Mouse (Mus musculus) layer of hippocampus, adult 11-12 months (tissue): Measurements from ENCODE around the gene Jsrp1.

Experiments
- DNase-seq: peaks from one replicate; pipeline ENCODE4 v3.0.0; 2022; ENCODE audit warnings: low spot score

Jsrp1 gene

DNA sequence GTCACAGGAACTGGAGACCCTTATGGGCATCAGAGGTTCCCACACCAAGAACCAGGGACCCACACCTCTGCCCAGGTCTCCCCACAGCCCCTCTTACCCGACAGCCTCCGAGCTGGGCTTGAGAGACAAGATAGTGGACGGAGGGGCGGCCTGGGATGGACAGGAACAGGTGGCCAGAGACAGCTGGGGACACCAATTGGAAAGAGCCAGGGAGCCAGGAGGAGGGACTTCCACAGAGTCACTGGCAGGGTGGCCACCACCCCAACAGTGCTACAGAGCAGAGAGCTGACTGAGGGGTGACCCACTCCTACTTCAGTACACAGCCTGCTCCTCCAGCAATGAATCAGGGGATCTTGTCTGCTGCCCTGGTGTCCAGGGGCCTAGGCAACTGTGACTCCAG is at the start of gene Jsrp1:
Gene Jsrp1, minus strand, starts transcription at position 133 of the 400 bp plus-strand sequence.
- no peak for DNase-seq

GRCm38 (mm10) chr10:80862305-80862704 is 49.0 kb upstream of the Jsrp1 start:
- DNase-seq: no peak

DNA sequence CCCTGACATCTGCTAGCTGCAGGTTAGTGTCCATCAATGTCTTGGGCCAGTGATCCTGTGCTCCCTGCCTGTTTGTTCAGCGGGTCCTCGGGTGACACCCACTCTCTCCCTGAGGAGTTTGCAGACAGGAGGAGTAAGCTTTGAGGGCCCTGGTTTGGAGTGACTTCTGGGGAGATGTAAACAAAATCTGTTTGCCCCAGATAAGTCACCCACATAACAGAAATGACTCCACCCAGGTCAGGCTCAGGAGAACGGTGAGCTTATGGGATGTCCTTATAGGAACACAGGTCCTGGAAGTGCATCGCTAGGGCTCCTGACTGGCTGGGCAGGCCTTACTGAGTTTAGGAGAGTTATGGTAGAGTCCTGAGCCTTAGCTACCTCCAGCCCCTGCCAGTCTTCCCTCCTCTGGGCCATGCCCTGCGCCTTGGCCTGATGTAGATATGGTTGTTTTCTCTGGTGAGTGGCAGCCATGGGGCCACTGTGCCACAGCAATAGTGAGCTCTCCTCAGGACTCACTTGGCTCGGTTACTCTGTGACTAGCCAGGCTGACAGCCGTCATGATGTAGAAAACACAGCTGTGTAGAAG is 45.1 kb upstream of the Jsrp1 start:
- DNase-seq: no peak

DNA sequence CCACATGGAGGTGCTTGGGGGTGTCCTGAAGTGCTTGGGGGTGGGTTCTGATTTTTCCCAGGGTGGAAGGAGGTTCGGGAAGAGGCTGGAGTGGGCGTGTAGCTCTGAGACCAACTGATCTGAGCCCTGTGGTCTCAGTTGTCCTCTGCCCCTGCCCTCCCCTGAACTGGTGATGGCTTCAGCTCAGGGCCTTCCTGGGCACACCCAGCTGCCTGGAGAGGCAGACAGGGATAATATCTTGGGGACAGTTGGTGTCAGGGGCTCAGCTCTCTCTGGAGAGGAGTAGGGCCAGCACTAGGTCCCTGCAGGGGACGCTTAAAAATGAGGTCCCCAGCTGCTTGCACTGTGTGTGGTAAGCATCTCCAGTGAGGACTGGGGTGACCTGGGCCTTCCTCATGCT is 44.5 kb upstream of the Jsrp1 start:
- DNase-seq: no peak

DNA sequence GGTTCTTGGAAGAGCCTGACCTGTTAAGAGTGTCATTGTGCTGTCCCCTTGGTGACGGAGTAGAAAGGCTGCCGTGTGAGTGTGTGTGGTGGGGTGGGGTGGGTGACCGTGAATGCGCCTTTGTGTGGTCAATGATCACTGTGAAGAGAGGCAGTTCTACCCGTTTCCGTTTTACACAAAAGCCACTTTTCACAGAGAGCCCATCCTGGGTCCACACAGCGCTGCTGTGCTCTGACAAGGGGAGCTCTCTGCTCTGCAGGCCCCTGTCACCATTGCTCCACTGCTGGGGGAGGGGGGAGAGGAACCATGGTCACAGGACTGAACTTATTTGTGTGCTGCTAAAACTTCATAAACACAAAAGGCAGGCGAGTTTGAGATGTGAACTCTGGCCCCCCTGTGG is 44.1 kb upstream of the Jsrp1 start:
- peak; percentile 52 for DNase-seq

DNA sequence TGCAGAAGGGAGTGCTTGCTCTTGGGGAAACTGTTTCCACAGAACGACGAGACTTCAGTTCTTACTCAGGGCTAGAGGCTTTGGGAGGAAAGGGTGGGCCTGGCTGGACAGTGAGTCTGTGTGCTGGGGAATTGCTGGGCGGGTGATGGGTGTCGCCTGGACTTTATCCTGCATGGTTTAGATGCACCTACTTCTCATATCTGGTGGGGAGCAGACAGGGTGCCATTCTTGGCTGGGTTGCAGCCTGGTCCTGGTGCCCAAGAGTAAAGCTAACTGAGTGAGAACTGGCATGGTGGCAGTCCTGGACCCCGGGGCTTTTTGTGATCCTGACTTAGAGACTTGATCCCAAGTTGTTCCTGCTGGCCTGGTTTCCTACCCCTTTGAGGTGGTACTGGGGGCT is 43.6 kb upstream of the Jsrp1 start:
- DNase-seq: no peak

DNA sequence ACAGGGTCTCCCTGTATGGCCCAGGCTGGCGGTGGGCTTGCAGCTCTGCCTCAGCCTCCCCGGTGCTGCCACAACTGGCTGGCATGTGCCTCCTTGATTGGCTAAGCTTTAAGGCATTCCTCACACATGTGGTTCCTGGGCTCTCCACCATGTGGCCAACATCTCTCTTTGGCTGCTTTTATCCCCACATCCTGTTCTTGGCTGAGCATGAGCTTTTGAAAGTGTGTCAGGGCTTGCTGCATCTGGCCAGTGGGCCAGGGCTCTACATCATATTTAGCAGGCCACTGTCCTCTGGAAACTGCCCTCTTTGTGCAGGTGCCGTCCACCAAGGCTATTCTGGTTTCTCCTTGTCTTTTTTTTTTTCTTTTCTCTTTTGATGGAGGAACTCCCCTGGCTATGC is 43.0 kb upstream of the Jsrp1 start:
- DNase-seq: no peak

- DNase-seq: no peak
These were observed 42.4 kb upstream of the Jsrp1 start for GRCm38 (mm10) chr10:80855749-80856073.

GRCm38 (mm10) chr10:80854913-80855748 is 41.8 kb upstream of the Jsrp1 start, which contains the start of the genes Lsm7 and Sppl2b:
Gene Lsm7 (minus strand): TSS chr10:80855209.
Gene Sppl2b (plus strand): TSS chr10:80855275.
- peak; percentile 96 for DNase-seq

- no peak for DNase-seq
These were observed 35.3 kb upstream of the Jsrp1 start for GRCm38 (mm10) chr10:80848571-80848970.

DNA sequence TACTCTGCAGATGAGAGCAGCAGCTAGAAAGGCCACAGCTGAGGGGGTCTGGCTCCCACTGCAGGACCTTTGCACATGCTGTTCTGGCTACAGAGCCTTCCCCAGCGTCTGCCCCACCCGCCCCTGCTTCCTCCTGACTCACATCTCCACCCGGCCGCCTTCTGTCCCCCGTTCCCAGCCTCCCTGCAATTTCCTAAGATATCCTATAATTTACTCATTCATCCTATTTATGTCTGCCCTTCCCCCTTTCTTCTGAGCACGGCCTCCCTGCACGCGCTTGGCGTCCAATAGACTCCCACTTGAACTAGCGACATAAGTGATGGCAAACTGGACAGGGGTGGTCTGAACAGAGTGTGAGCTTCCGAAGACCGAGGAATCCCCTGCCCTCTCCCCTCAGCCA is 32.4 kb upstream of the Jsrp1 start:
- no peak for DNase-seq

DNA sequence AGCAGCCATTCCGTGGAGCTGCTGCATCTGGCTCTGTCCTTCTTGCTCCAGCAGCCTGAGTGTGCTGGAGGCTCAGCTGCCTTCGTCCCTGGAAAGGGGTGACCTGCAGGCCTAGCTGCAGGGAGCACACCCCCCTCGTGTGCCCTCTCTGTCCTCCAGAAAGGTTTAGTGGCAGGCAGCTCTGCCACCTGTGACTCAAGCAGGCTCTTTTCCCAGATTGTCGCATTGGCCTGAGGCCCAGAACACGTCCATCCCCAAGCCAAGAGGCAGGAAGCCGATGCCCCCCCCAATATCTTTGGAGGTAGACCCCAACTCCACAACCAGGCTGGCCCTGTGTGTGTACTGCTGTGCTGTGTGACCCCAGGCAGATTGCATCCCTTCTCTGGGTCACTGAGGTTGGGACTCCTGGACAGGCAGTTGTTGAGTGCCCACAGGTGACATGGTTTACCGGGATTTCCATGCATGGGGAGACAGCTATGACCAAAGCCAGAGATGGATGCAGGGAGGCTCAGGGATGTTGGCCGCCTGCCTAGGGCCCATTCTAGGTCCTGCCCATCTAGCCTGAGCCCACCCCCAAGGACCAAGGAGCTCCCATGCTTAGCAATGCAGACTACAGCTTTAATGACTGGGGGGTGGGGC is 31.9 kb upstream of the Jsrp1 start:
- no peak for DNase-seq

- peak; percentile 60 for DNase-seq
These were observed 30.7 kb upstream of the Jsrp1 start, which contains the start of gene Lingo3 for GRCm38 (mm10) chr10:80843931-80844547. Gene Lingo3 (minus strand): TSS chr10:80844039.

DNA sequence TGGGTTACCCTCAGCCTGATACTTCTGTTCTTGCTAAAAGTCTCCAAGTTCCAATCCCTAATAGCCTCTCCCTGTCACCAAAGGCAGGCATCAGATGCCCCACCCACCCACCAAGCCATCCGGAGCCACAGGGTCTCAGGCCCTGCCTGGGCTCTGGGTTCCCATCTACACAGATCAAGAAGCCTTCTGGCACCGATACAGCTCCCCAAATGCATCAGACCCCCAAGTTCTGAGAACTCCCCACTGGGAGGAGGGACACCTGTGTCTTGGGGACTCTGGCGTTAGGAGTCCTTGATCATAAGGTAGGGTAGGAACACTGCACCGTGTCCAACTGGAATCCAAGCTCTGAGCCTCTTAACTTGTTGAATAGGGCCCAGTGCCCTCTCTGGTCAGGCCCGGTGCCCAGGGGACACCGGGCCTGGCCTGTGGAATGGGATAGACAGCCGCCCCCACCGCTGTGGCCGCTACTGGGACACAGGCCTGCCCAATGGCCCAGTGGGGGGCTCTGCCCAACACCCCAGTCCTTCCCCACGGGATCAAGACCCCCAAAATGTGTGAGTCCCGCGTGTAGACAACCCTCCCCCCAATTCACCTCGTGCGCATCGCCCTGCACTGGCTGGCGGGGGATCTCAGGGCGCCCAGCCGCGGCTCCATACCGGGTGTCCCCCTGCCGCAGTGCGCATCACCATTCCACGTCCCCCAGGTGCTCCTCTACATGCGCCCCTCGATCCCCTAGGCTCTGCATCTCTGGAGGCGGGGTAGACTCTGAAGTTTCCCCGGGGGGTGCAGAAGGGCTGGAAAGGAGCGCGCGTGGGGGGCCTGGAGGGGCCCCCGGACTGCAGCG is 30.0 kb upstream of the Jsrp1 start:
- DNase-seq: no peak

DNA sequence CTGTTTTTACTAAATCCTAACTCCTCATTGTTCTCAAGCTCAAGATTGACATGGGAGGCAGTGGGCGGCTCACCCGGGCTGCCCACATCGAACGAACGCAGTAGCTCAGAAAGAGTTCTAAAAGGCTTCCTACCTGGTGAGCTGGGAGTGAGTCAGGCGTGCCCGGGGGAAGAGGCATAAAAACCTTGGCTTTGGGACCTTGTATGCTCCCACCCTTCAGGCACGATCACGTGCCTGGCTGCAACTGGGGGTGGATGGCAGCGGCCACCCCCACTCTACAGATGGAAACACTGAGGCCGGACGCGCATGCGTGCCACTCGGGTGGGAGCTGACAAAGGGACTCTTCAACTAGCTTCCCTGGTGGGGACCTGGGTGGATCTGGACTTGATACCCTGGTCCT is 29.0 kb upstream of the Jsrp1 start:
- no peak for DNase-seq

- DNase-seq: no peak
These were observed 28.4 kb upstream of the Jsrp1 start for GRCm38 (mm10) chr10:80841685-80842084.

DNA sequence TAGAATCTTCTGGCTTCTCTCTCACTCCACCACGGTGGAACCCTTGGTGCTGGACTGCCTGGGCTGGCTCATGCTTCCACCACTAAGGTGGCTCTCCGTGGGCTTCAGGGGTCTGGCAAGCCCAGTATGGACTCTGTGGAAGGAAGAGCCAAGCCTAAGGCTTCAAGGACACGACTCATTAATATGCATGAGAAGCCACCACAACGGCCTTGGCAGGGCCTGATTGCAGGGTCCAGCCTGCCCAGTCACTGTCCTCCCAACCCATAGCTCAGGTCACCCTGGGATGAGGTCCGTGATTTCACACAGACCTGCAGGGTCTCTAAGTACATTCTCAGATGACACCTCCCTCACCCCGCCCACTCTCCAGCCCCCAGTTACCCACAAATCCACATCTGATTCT is 26.6 kb upstream of the Jsrp1 start:
- no peak for DNase-seq

GRCm38 (mm10) chr10:80838346-80838912 is 25.1 kb upstream of the Jsrp1 start:
- no peak for DNase-seq

- no peak for DNase-seq
These were observed 24.5 kb upstream of the Jsrp1 start for GRCm38 (mm10) chr10:80837827-80838226.

GRCm38 (mm10) chr10:80836949-80837379 is 23.7 kb upstream of the Jsrp1 start:
- DNase-seq: no peak

DNA sequence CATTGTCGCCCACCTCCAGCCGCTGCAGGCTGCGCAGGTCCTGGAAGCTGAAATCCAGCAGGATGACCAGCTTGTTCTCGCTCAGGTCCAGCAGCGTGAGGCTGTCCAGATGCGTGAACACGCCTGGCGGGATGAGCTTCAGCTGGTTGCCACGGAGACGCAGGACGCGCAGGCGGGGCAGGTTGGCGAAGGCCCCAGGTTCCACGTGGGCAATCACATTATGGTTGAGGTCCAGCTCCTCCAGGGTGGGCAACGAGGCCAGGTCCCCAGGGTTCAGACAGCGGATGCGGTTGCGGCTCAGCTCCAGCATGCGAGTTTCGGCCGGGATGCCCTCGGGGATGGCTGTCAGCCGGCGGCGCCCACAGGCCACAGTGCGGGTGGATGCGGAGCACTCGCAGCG is 22.3 kb upstream of the Jsrp1 start:
- no peak for DNase-seq
